Mouse (Mus musculus) heart, embryonic 13.5 days (tissue): ENCODE results near the gene Sema3f. TPM values are rescaled to one million over a fixed set of nuclear protein-coding genes. Genes with fewer than 3 reads are reported as not detected.

Experiments used
- ATAC-seq: fragments of 200-750 bp; cut with Nextera tagmentation; 2 replicates; pipeline ENCODE4 v1.8.0; 2017; ENCODE audit warnings: moderate TSS enrichment; ENCODE audit not compliant: insufficient number of reproducible peaks, low FRiP score, low TSS enrichment; ENCODE audit errors: extremely low read depth
- H3K27ac ChIP-seq: fragments of 300-500 bp; sonication (generic); replicated peaks from 2 replicates; pipeline ENCODE4 v1.5.1; 2015; ENCODE audit warnings: moderate library complexity, mild to moderate bottlenecking, inconsistent platforms
- H3K27me3 ChIP-seq: fragments of 300-500 bp; sonication (generic); replicated peaks from 2 replicates; pipeline ENCODE4 v1.6.1; 2015; ENCODE audit warnings: mild to moderate bottlenecking, inconsistent platforms
- H3K36me3 ChIP-seq: fragments of 300-500 bp; sonication (generic); 2 replicates; pipeline ENCODE4 v1.6.1; 2015; ENCODE audit warnings: mild to moderate bottlenecking, inconsistent platforms
- H3K4me1 ChIP-seq: fragments of 300-500 bp; sonication (generic); 2 replicates; pipeline ENCODE4 v1.6.1; 2015; ENCODE audit warnings: inconsistent platforms
- H3K4me2 ChIP-seq: fragments of 300-500 bp; sonication (generic); 2 replicates; pipeline ENCODE4 v1.6.1; 2015; ENCODE audit warnings: inconsistent platforms, mild to moderate bottlenecking, moderate library complexity
- H3K4me3 ChIP-seq: fragments of 300-500 bp; sonication (generic); 2 replicates; pipeline ENCODE4 v1.5.1; 2015; ENCODE audit warnings: moderate library complexity, mild to moderate bottlenecking, inconsistent platforms
- H3K9ac ChIP-seq: fragments of 300-500 bp; sonication (generic); 2 replicates; pipeline ENCODE4 v1.6.1; 2015; ENCODE audit warnings: inconsistent platforms, mild to moderate bottlenecking, moderate library complexity
- H3K9me3 ChIP-seq: fragments of 300-500 bp; sonication (generic); 2 replicates; pipeline ENCODE4 v1.6.1; 2016; ENCODE audit warnings: inconsistent platforms
- WGBS: fragments of 180-500 bp; shearing (Covaris S2); methylation state at CpG from one replicate; pipeline ENCODE4 v1.1.7; 2015; ENCODE audit warnings: mixed read lengths; 5-methylcytosine and 5-hydroxymethylcytosine counted together
- polyA plus RNA-seq: library from polyadenylated mRNA; unstranded; fragments of >200 nt; fragmentation: Nextera tagmentation; extraction: Ambion mirVana; gene quantifications from 2 replicates; pipeline ENCODE4 v1.2.1, GENCODE M21; 2015

Gene Sema3f
- polyA plus RNA-seq, 1 experiment from 2014 or later, result 6.3 TPM

- Histone ChIP-seq H3K36me3 (no peaks in the 10 kb centered on the region), H3K27me3 (peaks cover 44% of the 10 kb centered on the region), H3K27ac (no peak overlapping the region), H3K4me2 (no peak overlapping the region), H3K4me3 (no peak overlapping the region), H3K4me1 (peaks cover 42% of the 10 kb centered on the region), H3K9ac (no peak overlapping the region), H3K9me3 (no peaks in the 10 kb centered on the region)
- no peak for ATAC-seq
- WGBS, result 75% methylated on average over 2 of the region's 2 CpGs
These were observed 5.4 kb upstream of the Sema3f start for GRCm38 (mm10) chr9:107715632-107716031.

- Histone ChIP-seq H3K27ac (peak overlapping the region; percentile 64), H3K27me3 (peaks cover 48% of the 10 kb centered on the region), H3K4me2 (peak overlapping the region; percentile 29), H3K4me1 (peaks cover 52% of the 10 kb centered on the region), H3K36me3 (no peaks in the 10 kb centered on the region), H3K9ac (no peak overlapping the region), H3K9me3 (no peaks in the 10 kb centered on the region), H3K4me3 (no peak overlapping the region)
- WGBS, result 13% methylated on average over 12 of the region's 12 CpGs
- ATAC-seq, result no peak
These were observed 4.1 kb upstream of the Sema3f start for GRCm38 (mm10) chr9:107714221-107714952.

GRCm38 (mm10) chr9:107709096-107709696, 1.1 kb downstream of the Sema3f start:
- peaks cover 67% of the 10 kb centered on the region for H3K27me3 ChIP-seq
- H3K4me3 ChIP-seq, result peak overlapping the region; percentile 72
- peaks cover 5% of the 10 kb centered on the region; the same call in 1 of the 2 replicates for H3K36me3 ChIP-seq
- peak overlapping the region; percentile 86 for H3K9ac ChIP-seq
- peaks cover 66% of the 10 kb centered on the region for H3K4me1 ChIP-seq
- peak overlapping the region; percentile 58 for H3K27ac ChIP-seq
- no peak; the same call in 1 of the 2 replicates for ATAC-seq
- WGBS, result under 1% methylated on average over 51 of the region's 55 CpGs
- no peaks in the 10 kb centered on the region for H3K9me3 ChIP-seq
- peak overlapping the region; percentile 98 for H3K4me2 ChIP-seq

- Histone ChIP-seq H3K27me3 (peaks cover 67% of the 10 kb centered on the region), H3K4me3 (peak overlapping the region; percentile 72), H3K4me2 (peak overlapping the region; percentile 98), H3K4me1 (peaks cover 66% of the 10 kb centered on the region), H3K9ac (peak overlapping the region; percentile 86), H3K36me3 (peaks cover 5% of the 10 kb centered on the region; the same call in 1 of the 2 replicates), H3K9me3 (no peaks in the 10 kb centered on the region), H3K27ac (no peak overlapping the region)
- ATAC-seq, result no peak
- WGBS, result 3% methylated on average over 21 of the region's 21 CpGs
These were observed 1.7 kb downstream of the Sema3f start for GRCm38 (mm10) chr9:107708439-107709095.

GRCm38 (mm10) chr9:107707701-107708438, 2.4 kb downstream of the Sema3f start:
- peaks cover 65% of the 10 kb centered on the region for H3K27me3 ChIP-seq

GRCm38 (mm10) chr9:107706781-107707211, 3.5 kb downstream of the Sema3f start:
- Histone ChIP-seq H3K27ac (peak overlapping the region; percentile 16; the same call in 1 of the 2 replicates), H3K4me1 (peaks cover 77% of the 10 kb centered on the region), H3K9me3 (no peaks in the 10 kb centered on the region), H3K36me3 (peaks cover 5% of the 10 kb centered on the region; the same call in 1 of the 2 replicates), H3K27me3 (peaks cover 63% of the 10 kb centered on the region), H3K4me3 (peak overlapping the region; percentile 72), H3K9ac (peak overlapping the region; percentile 86), H3K4me2 (peak overlapping the region; percentile 98)
- WGBS, result 4% methylated on average over 14 of the region's 14 CpGs
- no peak for ATAC-seq

More at GRCm38 (mm10) chr9:107707701-107708438, 2.4 kb downstream of the Sema3f start:
- peaks cover 68% of the 10 kb centered on the region for H3K4me1 ChIP-seq
- peaks cover 5% of the 10 kb centered on the region; the same call in 1 of the 2 replicates for H3K36me3 ChIP-seq
- H3K9me3 ChIP-seq, result no peaks in the 10 kb centered on the region
- H3K4me2 ChIP-seq, result peak overlapping the region; percentile 98
- peak overlapping the region; percentile 86 for H3K9ac ChIP-seq
- WGBS, result 4% methylated on average over 17 of the region's 17 CpGs
- ATAC-seq, result no peak
- H3K27ac ChIP-seq, result no peak overlapping the region
- H3K4me3 ChIP-seq, result peak overlapping the region; percentile 72

GRCm38 (mm10) chr9:107703337-107704122, 6.7 kb downstream of the Sema3f start:
- H3K4me1 ChIP-seq, result peaks cover 90% of the 10 kb centered on the region
- H3K4me3 ChIP-seq, result no peak overlapping the region
- H3K27ac ChIP-seq, result no peak overlapping the region
- peaks cover 34% of the 10 kb centered on the region for H3K27me3 ChIP-seq
- 51% methylated on average over 14 of the region's 14 CpGs for WGBS
- ATAC-seq, result no peak
- H3K4me2 ChIP-seq, result no peak overlapping the region
- peak overlapping the region; percentile 52 for H3K9ac ChIP-seq
- H3K36me3 ChIP-seq, result peaks cover 5% of the 10 kb centered on the region; the same call in 1 of the 2 replicates
- no peaks in the 10 kb centered on the region for H3K9me3 ChIP-seq

- no peak overlapping the region for H3K4me3 ChIP-seq
- H3K27ac ChIP-seq, result no peak overlapping the region
- H3K36me3 ChIP-seq, result peaks cover 5% of the 10 kb centered on the region; the same call in 1 of the 2 replicates
- H3K27me3 ChIP-seq, result peaks cover 26% of the 10 kb centered on the region
- no peak for ATAC-seq
- H3K9me3 ChIP-seq, result no peaks in the 10 kb centered on the region
- no peak overlapping the region for H3K4me2 ChIP-seq
- peak overlapping the region; percentile 52; the same call in 1 of the 2 replicates for H3K9ac ChIP-seq
- WGBS, result 71% methylated on average over 3 of the region's 3 CpGs
- H3K4me1 ChIP-seq, result peaks cover 90% of the 10 kb centered on the region
These were observed 7.6 kb downstream of the Sema3f start for GRCm38 (mm10) chr9:107702606-107703185.

GRCm38 (mm10) chr9:107701594-107701993, 8.7 kb downstream of the Sema3f start:
- H3K4me3 ChIP-seq, result no peak overlapping the region
- H3K36me3 ChIP-seq, result peaks cover 5% of the 10 kb centered on the region; the same call in 1 of the 2 replicates
- peaks cover 15% of the 10 kb centered on the region for H3K27me3 ChIP-seq
- peak overlapping the region; percentile 38; the same call in 1 of the 2 replicates for H3K27ac ChIP-seq
- no peak overlapping the region for H3K4me2 ChIP-seq
- peaks cover 90% of the 10 kb centered on the region for H3K4me1 ChIP-seq
- no peaks in the 10 kb centered on the region for H3K9me3 ChIP-seq
- ATAC-seq, result no peak
- H3K9ac ChIP-seq, result no peak overlapping the region
- 62% methylated on average over 12 of the region's 12 CpGs for WGBS

GRCm38 (mm10) chr9:107700114-107700571, 10.1 kb downstream of the Sema3f start:
- Histone ChIP-seq H3K4me1 (peaks cover 84% of the 10 kb centered on the region), H3K4me3 (no peak overlapping the region), H3K27me3 (0 out of 2 replicates have a peak, but pooled peaks cover under 1% of the 10 kb centered on the region), H3K4me2 (no peak overlapping the region), H3K27ac (peak overlapping the region; percentile 70), H3K9me3 (no peaks in the 10 kb centered on the region), H3K36me3 (peaks cover under 1% of the 10 kb centered on the region; the same call in 1 of the 2 replicates), H3K9ac (peak overlapping the region; percentile 54; the same call in 1 of the 2 replicates)
- WGBS, result 38% methylated on average over 6 of the region's 6 CpGs
- ATAC-seq, result no peak
